Mouse (Mus musculus) ES-E14 (cell line): ENCODE data around the gene Sympk. TPM values are rescaled to one million over a fixed set of nuclear protein-coding genes. Genes with fewer than 3 reads are reported as not detected.

Source experiments
- DNase-seq: peaks from one replicate; pipeline ENCODE4 v3.0.0-alpha.2; 2013; ENCODE audit warnings: low read depth, low spot score
- H3K27ac ChIP-seq: 2 replicates; pipeline ENCODE4 v1.5.1; 2012; ENCODE audit warnings: low read depth, mild to moderate bottlenecking, low read length, moderate library complexity, mixed read lengths; ENCODE audit not compliant: poor library complexity, insufficient read depth, severe bottlenecking
- H3K36me3 ChIP-seq: 2 replicates; pipeline ENCODE4 v1.6.1; 2012; ENCODE audit warnings: mild to moderate bottlenecking, low read length, moderate library complexity, mixed read lengths; ENCODE audit not compliant: control insufficient read depth, poor library complexity, insufficient read depth, severe bottlenecking
- H3K4me1 ChIP-seq, 2 experiments: fragments of 150-350 bp in 1 of 2; sonication (generic) in 1 of 2; 2 replicates each; pipeline ENCODE4 v1.6.1; 2012; ENCODE audit warnings: low read length in 2 of 2, mild to moderate bottlenecking in 1 of 2, mixed read lengths in 1 of 2; ENCODE audit not compliant: control insufficient read depth in 2 of 2, insufficient read depth in 2 of 2, poor library complexity in 1 of 2
- H3K4me3 ChIP-seq, 2 experiments: fragments of 150-350 bp in 1 of 2; sonication (generic) in 1 of 2; 2 replicates each; pipeline ENCODE4 v1.5.1; 2012; ENCODE audit warnings: low read length in 2 of 2, low read depth in 1 of 2, mild to moderate bottlenecking in 1 of 2, mixed read lengths in 1 of 2; ENCODE audit not compliant: insufficient read depth in 1 of 2, poor library complexity in 1 of 2, severe bottlenecking in 1 of 2
- H3K9ac ChIP-seq: 2 replicates; pipeline ENCODE4 v1.6.1; 2012; ENCODE audit warnings: low read depth, mild to moderate bottlenecking, low read length, mixed read lengths; ENCODE audit not compliant: poor library complexity, insufficient read depth, severe bottlenecking
- H3K9me3 ChIP-seq: fragments of 150-350 bp; sonication (generic); 2 replicates; pipeline ENCODE4 v1.6.1; 2012; ENCODE audit warnings: low read depth, mild to moderate bottlenecking, low read length; ENCODE audit not compliant: control insufficient read depth, insufficient read depth
- CHD2 ChIP-seq: IDR thresholded peaks from 2 replicates; pipeline ENCODE4 v1.6.1; 2014; ENCODE audit warnings: mild to moderate bottlenecking, low read depth, low read length, inconsistent platforms
- HCFC1 ChIP-seq: IDR thresholded peaks from 2 replicates; pipeline ENCODE4 v1.6.1; 2012; ENCODE audit warnings: low read length, inconsistent platforms, borderline replicate concordance; ENCODE audit not compliant: insufficient read depth
- MAFK ChIP-seq: IDR thresholded peaks from 2 replicates; pipeline ENCODE4 v1.6.1; 2014; ENCODE audit warnings: mild to moderate bottlenecking, low read depth, low read length, inconsistent platforms; ENCODE audit not compliant: insufficient read depth
- ZC3H11A ChIP-seq: IDR thresholded peaks from 2 replicates; pipeline ENCODE4 v1.6.1; 2012; ENCODE audit warnings: low read depth, mild to moderate bottlenecking, inconsistent platforms, low read length, borderline replicate concordance
- ZNF384 ChIP-seq: IDR thresholded peaks from 2 replicates; pipeline ENCODE4 v1.6.1; 2012; ENCODE audit warnings: low read depth, low read length, inconsistent platforms
- in situ Hi-C, 2 experiments: fragments of 600-800 bp; cut with MboI; formaldehyde crosslinking; loops; one replicate each; pipeline ENCODE4 v1.15.1; 2025; ENCODE audit warnings: low sequenced_read_pairs in 2 of 2, inconsistent platforms in 1 of 2; ENCODE audit not compliant: unreplicated experiment in 2 of 2
- total RNA-seq: library from RNA; depleted of rRNA; stranded (reverse); fragments of 300-350 nt; gene quantifications from 2 replicates; pipeline ENCODE4 v1.2.3, GENCODE M21; 2012

Sympk gene
- total RNA-seq, 1 experiment, result 91.5 TPM

GRCm38 (mm10) chr7:19001066-19001806 lies 22.9 kb upstream of the Sympk start:
- H3K4me3 ChIP-seq, result peak overlapping the region; percentile 66 to 75
- TF ChIP-seq CHD2, result no peak
- H3K9me3 ChIP-seq, result no peaks in the 10 kb centered on the region
- in situ Hi-C loops, result no loop called here
- peak; percentile 57 for DNase-seq
- peaks cover 3 to 12% of the 10 kb centered on the region in 2 experiments; a peak in 2 of 4 replicates for H3K4me1 ChIP-seq
- H3K9ac ChIP-seq, result peak overlapping the region; percentile 64
- peaks cover 11% of the 10 kb centered on the region for H3K36me3 ChIP-seq
- peak overlapping the region; percentile 49; the same call in 1 of the 2 replicates for H3K27ac ChIP-seq

- TF ChIP-seq ZNF384, result no peak
- TF ChIP-seq CHD2, result no peak
- no peak for TF ChIP-seq ZC3H11A
- no peak for TF ChIP-seq MAFK
- DNase-seq, result no peak
- Histone ChIP-seq H3K9ac (no peak overlapping the region), H3K36me3 (peaks cover 12% of the 10 kb centered on the region), H3K4me1 (peaks cover 3 to 12% of the 10 kb centered on the region in 2 experiments; a peak in 2 of 4 replicates), H3K27ac (no peak overlapping the region), H3K4me3 (no peak overlapping the region), H3K9me3 (no peaks in the 10 kb centered on the region)
- in situ Hi-C loops, result no loop called here
These were observed 22.4 kb upstream of the Sympk start for GRCm38 (mm10) chr7:19001807-19002085.

- Histone ChIP-seq H3K9ac (peak overlapping the region; percentile 36; the same call in 1 of the 2 replicates), H3K9me3 (no peaks in the 10 kb centered on the region), H3K36me3 (peaks cover 12% of the 10 kb centered on the region), H3K4me1 (peaks cover 3 to 14% of the 10 kb centered on the region in 2 experiments; a peak in 2 of 4 replicates), H3K27ac (no peak overlapping the region), H3K4me3 (peak overlapping the region in 1 of 2 experiments; percentile 72; a peak in 1 of 4 replicates)
- in situ Hi-C loops, result no loop called here
- DNase-seq, result no peak
- TF ChIP-seq HCFC1, result no peak
- TF ChIP-seq MAFK, result no peak
These were observed 22.1 kb upstream of the Sympk start for GRCm38 (mm10) chr7:19002115-19002514.

DNA sequence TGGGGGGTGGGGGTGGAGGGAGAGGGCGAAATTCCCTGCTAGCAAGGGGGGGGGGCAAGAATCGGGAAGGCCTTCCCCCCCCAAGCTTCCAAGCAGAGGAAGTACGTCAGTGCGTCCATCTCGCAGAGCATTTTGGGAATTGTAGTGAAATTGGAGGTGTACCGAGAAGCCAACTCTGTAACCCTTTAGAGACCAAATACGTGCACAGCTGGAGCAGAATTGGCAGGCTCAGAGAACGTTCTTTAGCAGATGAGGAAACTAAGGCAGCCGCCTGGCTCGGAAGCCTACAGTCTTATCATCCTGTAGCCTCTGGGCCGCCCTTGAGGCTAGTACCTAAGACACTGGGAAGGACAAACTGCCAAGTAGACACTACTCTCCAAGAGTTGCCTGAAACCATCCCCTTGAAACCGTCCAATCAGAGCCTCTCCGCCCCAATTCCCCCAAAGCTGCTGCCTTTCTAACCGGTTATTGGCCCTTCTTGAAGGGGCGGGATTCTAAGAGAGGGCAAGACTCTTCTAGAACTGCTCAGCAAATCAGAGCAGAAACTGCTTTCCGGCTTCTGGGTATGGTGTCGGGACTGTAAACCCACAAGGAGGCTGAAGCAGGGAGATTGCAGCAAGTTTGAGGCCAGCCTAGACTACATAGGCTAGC lies 21.2 kb upstream of the Sympk start:
- in situ Hi-C loops, result no loop called here
- TF ChIP-seq CHD2, result no peak
- no peak; the same call in 1 of the 2 replicates for TF ChIP-seq MAFK
- peak; percentile 87 for TF ChIP-seq HCFC1
- H3K4me3 ChIP-seq, result peak overlapping the region; percentile 51 to 72
- peak; percentile 81 for DNase-seq
- H3K36me3 ChIP-seq, result peaks cover 12% of the 10 kb centered on the region
- no peaks in the 10 kb centered on the region for H3K9me3 ChIP-seq
- H3K4me1 ChIP-seq, result peaks cover 3 to 19% of the 10 kb centered on the region in 2 experiments; a peak in 2 of 4 replicates
- H3K9ac ChIP-seq, result peak overlapping the region; percentile 47; the same call in 1 of the 2 replicates
- peak overlapping the region; percentile 54; the same call in 1 of the 2 replicates for H3K27ac ChIP-seq
